Mouse (Mus musculus) heart, embryonic 16.5 days (tissue): Measurements from ENCODE around the gene Lef1. TPM values are rescaled to one million over a fixed set of nuclear protein-coding genes. Genes with fewer than 3 reads are reported as not detected.

Source experiments
- ATAC-seq: fragments of 200-750 bp; cut with Nextera tagmentation; replicated peaks from 2 replicates; pipeline ENCODE4 v1.8.0; 2017; ENCODE audit warnings: moderate number of reproducible peaks; ENCODE audit not compliant: insufficient read depth, low FRiP score; ENCODE audit errors: extremely low read depth
- H3K27ac ChIP-seq: fragments of 300-500 bp; sonication (generic); 2 replicates; pipeline ENCODE4 v1.5.1; 2014; ENCODE audit warnings: mild to moderate bottlenecking, low read length, control low read depth, moderate library complexity
- H3K27me3 ChIP-seq: fragments of 300-500 bp; sonication (generic); 2 replicates; pipeline ENCODE4 v1.6.1; 2014; ENCODE audit warnings: low read length, mixed read lengths; ENCODE audit not compliant: control insufficient read depth, insufficient read depth
- H3K36me3 ChIP-seq: fragments of 300-500 bp; sonication (generic); 2 replicates; pipeline ENCODE4 v1.6.1; 2014; ENCODE audit not compliant: control insufficient read depth, insufficient read depth
- H3K4me1 ChIP-seq: fragments of 300-500 bp; sonication (generic); 2 replicates; pipeline ENCODE4 v1.6.1; 2014; ENCODE audit warnings: low read length, mixed read lengths; ENCODE audit not compliant: control insufficient read depth, insufficient read depth
- H3K4me2 ChIP-seq: fragments of 300-500 bp; sonication (generic); 2 replicates; pipeline ENCODE4 v1.6.1; 2014; ENCODE audit warnings: low read depth, mild to moderate bottlenecking, control low read depth, low read length
- H3K4me3 ChIP-seq: fragments of 300-500 bp; sonication (generic); 2 replicates; pipeline ENCODE4 v1.5.1; 2014; ENCODE audit warnings: mild to moderate bottlenecking, control low read depth, low read length
- H3K9ac ChIP-seq: fragments of 300-500 bp; sonication (generic); 2 replicates; pipeline ENCODE4 v1.6.1; 2014; ENCODE audit warnings: low read length, control low read depth
- H3K9me3 ChIP-seq: fragments of 300-500 bp; sonication (generic); replicated peaks from 2 replicates; pipeline ENCODE4 v1.6.1; 2016; ENCODE audit warnings: low read length; ENCODE audit not compliant: control insufficient read depth
- WGBS: fragments of 180-500 bp; shearing (Covaris S2); extraction: QIAGEN DNeasy Blood & Tissue Kit; methylation state at CpG from one replicate; pipeline ENCODE4 v1.1.7; 2014; 5-methylcytosine and 5-hydroxymethylcytosine counted together
- polyA plus RNA-seq: library from polyadenylated mRNA; unstranded; fragments of >200 nt; fragmentation: Nextera tagmentation; extraction: Ambion mirVana; gene quantifications from 2 replicates; pipeline ENCODE4 v1.2.1, GENCODE M21; 2015

Gene Lef1
- polyA plus RNA-seq, result 14.8 and 38.4 TPM in 2 replicates

DNA sequence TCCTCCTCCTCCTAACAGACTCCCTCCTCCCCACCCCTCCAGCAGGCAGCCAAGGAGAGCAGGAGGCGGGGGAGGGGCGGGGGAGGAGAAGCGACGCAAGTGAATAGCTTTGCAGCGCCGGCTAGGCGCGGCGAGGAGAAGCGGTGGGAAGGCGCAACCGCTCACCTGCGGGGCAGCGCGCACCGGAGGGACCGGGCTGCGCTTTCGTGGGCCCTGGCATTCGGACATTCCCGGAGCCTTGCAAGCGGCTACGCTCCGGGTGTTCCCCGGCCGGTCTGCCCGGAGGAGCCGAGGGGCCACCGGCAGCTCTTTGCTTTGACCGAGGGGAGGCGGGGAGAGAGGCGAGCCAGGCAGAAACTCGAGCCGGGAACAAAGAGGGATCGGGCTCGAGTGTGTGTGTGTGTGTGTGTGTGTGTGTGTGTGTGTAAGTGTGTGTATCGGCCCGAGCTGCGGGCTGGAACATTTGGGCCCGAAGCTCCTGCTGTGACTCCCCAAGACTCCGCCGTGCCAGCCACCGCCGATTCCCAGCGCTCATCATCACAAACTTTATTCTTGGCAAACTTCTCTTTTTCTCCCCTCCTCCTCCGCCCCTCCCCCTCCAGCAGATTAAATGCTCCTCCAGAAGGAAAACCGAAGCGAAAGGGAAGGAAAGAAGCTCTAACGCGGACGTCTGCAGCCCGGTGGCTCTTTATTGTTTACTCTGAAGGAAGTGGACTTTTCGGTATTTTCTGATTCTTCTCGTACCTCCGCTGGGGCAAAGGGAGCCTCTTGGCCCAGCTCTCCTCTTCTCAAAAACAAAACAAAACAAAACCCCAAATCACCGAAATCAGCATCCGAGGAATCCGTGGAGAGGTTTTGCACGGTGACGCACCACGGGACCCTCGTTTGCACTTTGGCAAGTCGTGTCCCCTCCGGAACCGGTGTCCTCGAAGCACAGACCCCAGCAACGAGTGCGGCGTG is at the start of gene Lef1:
TSS of gene Lef1 (plus strand) at position 281 of the 960 bp plus-strand sequence.
- H3K4me2 ChIP-seq, result peak within 1 kb of the TSS; percentile 96
- WGBS, result under 1% methylated on average over 66 of the region's 69 CpGs

GRCm38 (mm10) chr3:131065001-131065400 is 45.3 kb upstream of the Lef1 start:
- ATAC-seq, result no peak
- H3K9me3 ChIP-seq, result no peaks in the 10 kb centered on the region
- H3K9ac ChIP-seq, result no peak overlapping the region
- no peaks in the 10 kb centered on the region for H3K27me3 ChIP-seq
- H3K27ac ChIP-seq, result no peak overlapping the region
- no peak overlapping the region for H3K4me3 ChIP-seq
- no peak overlapping the region for H3K4me2 ChIP-seq
- H3K36me3 ChIP-seq, result no peaks in the 10 kb centered on the region
- 78% methylated on average over 9 of the region's 9 CpGs for WGBS
- no peaks in the 10 kb centered on the region for H3K4me1 ChIP-seq

More for the DNA sequence above, at the start of gene Lef1:
- no peaks in the 10 kb centered on the region for H3K9me3 ChIP-seq
- peak within 1 kb of the TSS; percentile 64 for H3K4me3 ChIP-seq
- peak within 1 kb of the TSS; percentile 63 for H3K27ac ChIP-seq
- H3K27me3 ChIP-seq, result peaks cover 60% of the 10 kb centered on the region
- ATAC-seq, result peak; percentile 23; the same call in 1 of the 2 replicates
- H3K36me3 ChIP-seq, result no peaks in the 10 kb centered on the region
- peak within 1 kb of the TSS; percentile 76 for H3K9ac ChIP-seq
- H3K4me1 ChIP-seq, result peaks cover 32% of the 10 kb centered on the region

DNA sequence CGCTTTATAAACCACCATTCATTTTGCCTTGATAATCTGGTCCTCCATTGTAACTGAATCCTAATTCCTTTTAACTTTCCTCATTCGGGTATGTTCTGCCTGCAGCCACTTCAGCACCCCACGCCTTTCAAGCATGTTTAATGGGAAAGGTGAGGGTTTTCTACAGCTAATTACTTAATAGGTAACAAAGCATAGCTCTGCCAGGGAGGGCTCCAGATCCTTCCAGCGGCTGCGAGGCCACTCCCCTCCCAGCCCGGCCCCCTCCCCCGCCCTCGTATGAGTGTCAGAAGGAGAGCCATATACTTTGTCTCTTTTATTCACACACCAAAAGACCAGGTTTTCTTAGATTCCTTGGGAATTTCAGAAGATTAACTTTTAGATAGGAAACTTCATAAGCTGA is 44.1 kb upstream of the Lef1 start:
- Histone ChIP-seq H3K4me1 (no peaks in the 10 kb centered on the region), H3K4me3 (no peak overlapping the region), H3K36me3 (no peaks in the 10 kb centered on the region), H3K4me2 (no peak overlapping the region), H3K27ac (no peak overlapping the region), H3K27me3 (no peaks in the 10 kb centered on the region), H3K9ac (no peak overlapping the region), H3K9me3 (no peaks in the 10 kb centered on the region)
- 26% methylated on average over 8 of the region's 8 CpGs for WGBS
- no peak for ATAC-seq

GRCm38 (mm10) chr3:131068000-131068399 is 42.3 kb upstream of the Lef1 start:
- no peaks in the 10 kb centered on the region for H3K36me3 ChIP-seq
- ATAC-seq, result no peak; the same call in 1 of the 2 replicates
- no peaks in the 10 kb centered on the region for H3K27me3 ChIP-seq
- H3K9me3 ChIP-seq, result no peaks in the 10 kb centered on the region
- no peak overlapping the region for H3K27ac ChIP-seq
- WGBS, result 79% methylated on average over 5 of the region's 5 CpGs
- no peaks in the 10 kb centered on the region for H3K4me1 ChIP-seq
- H3K4me3 ChIP-seq, result no peak overlapping the region
- no peak overlapping the region for H3K4me2 ChIP-seq
- no peak overlapping the region for H3K9ac ChIP-seq

- ATAC-seq, result no peak
- H3K36me3 ChIP-seq, result no peaks in the 10 kb centered on the region
- no peak overlapping the region for H3K9ac ChIP-seq
- H3K4me2 ChIP-seq, result no peak overlapping the region
- H3K27me3 ChIP-seq, result no peaks in the 10 kb centered on the region
- no peaks in the 10 kb centered on the region for H3K4me1 ChIP-seq
- H3K4me3 ChIP-seq, result no peak overlapping the region
- H3K9me3 ChIP-seq, result no peaks in the 10 kb centered on the region
- H3K27ac ChIP-seq, result no peak overlapping the region
- 60% methylated on average over 7 of the region's 7 CpGs for WGBS
Measured at GRCm38 (mm10) chr3:131070210-131070609, 40.1 kb upstream of the Lef1 start.

DNA sequence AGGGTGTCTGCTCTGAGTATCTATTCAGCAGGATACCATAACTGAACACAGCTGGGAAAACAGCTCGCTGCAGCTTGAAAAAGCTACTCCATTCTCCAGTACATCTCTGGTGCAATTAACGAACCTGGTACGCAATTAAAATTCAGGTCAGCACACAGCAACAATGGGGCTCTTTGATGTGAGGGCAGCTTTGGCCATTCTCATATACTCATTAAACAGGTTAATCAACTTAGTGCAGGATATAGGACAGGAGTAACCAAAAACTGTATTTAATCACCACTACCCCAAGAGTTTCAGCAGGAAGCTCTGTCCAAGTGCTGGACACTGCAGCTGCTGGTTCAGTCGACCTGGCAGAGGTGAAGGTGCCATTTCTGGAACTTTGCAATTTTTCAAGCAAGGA is 37.6 kb upstream of the Lef1 start:
- Histone ChIP-seq H3K9ac (no peak overlapping the region), H3K4me2 (no peak overlapping the region), H3K4me1 (no peaks in the 10 kb centered on the region), H3K27me3 (no peaks in the 10 kb centered on the region), H3K27ac (no peak overlapping the region), H3K4me3 (no peak overlapping the region), H3K9me3 (no peaks in the 10 kb centered on the region), H3K36me3 (no peaks in the 10 kb centered on the region)
- ATAC-seq, result no peak
- WGBS, result 72% methylated on average over 4 of the region's 4 CpGs

DNA sequence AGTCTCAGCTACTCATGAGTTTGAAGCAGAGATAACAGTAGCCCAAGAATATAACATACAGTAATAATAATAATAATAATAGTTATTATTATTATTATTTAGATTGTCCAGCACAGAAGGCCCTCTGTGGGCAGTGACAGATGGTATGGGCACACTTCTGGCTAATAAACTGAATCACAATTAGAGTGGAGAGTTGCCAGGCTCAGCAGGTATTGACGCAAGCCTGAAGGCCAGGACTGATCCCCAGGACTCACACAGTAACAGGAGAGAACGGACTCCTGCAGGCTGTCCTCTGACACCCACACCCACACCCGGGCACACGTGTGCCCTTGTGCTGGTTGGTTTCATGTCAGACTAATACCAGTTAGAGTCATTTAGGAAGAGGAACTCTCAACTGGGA is 36.3 kb upstream of the Lef1 start:
- H3K9me3 ChIP-seq, result no peaks in the 10 kb centered on the region
- no peak overlapping the region for H3K4me3 ChIP-seq
- H3K4me1 ChIP-seq, result no peaks in the 10 kb centered on the region
- WGBS, result 80% methylated on average over 4 of the region's 4 CpGs
- H3K4me2 ChIP-seq, result no peak overlapping the region
- no peak overlapping the region for H3K27ac ChIP-seq
- H3K27me3 ChIP-seq, result no peaks in the 10 kb centered on the region
- ATAC-seq, result no peak
- no peaks in the 10 kb centered on the region for H3K36me3 ChIP-seq
- H3K9ac ChIP-seq, result no peak overlapping the region

- 79% methylated on average over 6 of the region's 6 CpGs for WGBS
Measured at GRCm38 (mm10) chr3:131078041-131078621, 32.1 kb upstream of the Lef1 start.

DNA sequence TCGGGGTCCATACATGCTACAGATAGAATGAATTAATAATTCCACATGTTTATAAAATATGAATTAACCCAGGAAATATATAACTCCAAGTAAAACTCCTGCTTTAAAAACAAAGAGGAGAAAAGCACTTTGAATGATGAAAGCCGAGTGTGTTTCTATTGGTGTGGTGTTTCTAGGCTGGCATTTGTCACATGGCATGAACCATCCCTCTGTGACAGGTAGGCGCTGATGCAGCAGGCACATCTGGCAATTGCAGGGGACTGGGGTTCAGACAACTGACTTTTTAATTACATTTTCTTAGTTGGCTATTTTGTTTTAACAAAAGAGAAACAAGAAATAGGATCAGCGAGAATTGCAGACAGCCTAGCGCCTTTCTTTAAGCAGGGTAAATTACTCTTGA is 31.6 kb upstream of the Lef1 start:
- no peaks in the 10 kb centered on the region for H3K9me3 ChIP-seq

More at GRCm38 (mm10) chr3:131078041-131078621, 32.1 kb upstream of the Lef1 start:
- no peaks in the 10 kb centered on the region for H3K27me3 ChIP-seq
- H3K4me2 ChIP-seq, result no peak overlapping the region
- no peak overlapping the region for H3K9ac ChIP-seq
- H3K9me3 ChIP-seq, result no peaks in the 10 kb centered on the region
- H3K36me3 ChIP-seq, result no peaks in the 10 kb centered on the region
- ATAC-seq, result no peak
- H3K4me1 ChIP-seq, result no peaks in the 10 kb centered on the region
- H3K4me3 ChIP-seq, result no peak overlapping the region
- H3K27ac ChIP-seq, result no peak overlapping the region

More for the DNA sequence above, 31.6 kb upstream of the Lef1 start:
- Histone ChIP-seq H3K4me2 (no peak overlapping the region), H3K27me3 (no peaks in the 10 kb centered on the region), H3K4me1 (no peaks in the 10 kb centered on the region), H3K9ac (no peak overlapping the region), H3K27ac (no peak overlapping the region), H3K36me3 (no peaks in the 10 kb centered on the region), H3K4me3 (no peak overlapping the region)
- 72% methylated on average over 5 of the region's 5 CpGs for WGBS
- ATAC-seq, result no peak
